Mouse (Mus musculus) heart, postnatal 0 days (tissue): ENCODE data around the gene Tulp4.

Experiments used
- CTCF ChIP-seq: IDR thresholded peaks from 2 replicates; pipeline ENCODE4 v1.5.1; 2016; ENCODE audit warnings: antibody characterized with exemption, control low read depth, low read depth
- EP300 ChIP-seq: IDR thresholded peaks from 2 replicates; pipeline ENCODE4 v1.6.1; 2016; ENCODE audit warnings: antibody characterized with exemption, low read depth

- no peak for TF ChIP-seq CTCF
- TF ChIP-seq EP300 = no peak
These were observed 23.1 kb downstream of the Tulp4 start for GRCm38 (mm10) chr17:6129361-6129760.
